In genomic region chr5:134883077-134883476, GRCm38 (mm10) we compare ENCODE assay signal across 17 mouse cellular contexts. TPM values are rescaled to one million over a fixed set of nuclear protein-coding genes. Genes with fewer than 3 reads are reported as not detected.
DNase-seq lines count a peak whose midpoint lies in the region; ATAC-seq and TF ChIP-seq lines count a peak whose summit lies in the region.
"Had no signal": no experiment of that assay in that cellular context is flagged by ENCODE, and none has a peak within 500 bp of the region (broad histone marks: within the 10 kb centered on the region; RNA-seq: fewer than 3 reads in every experiment).

No protein-coding gene starts in this region.

- H3K9me3 ChIP-seq in heart, embryonic 12.5 days (replicated peaks), result peaks cover 9% of the 10 kb centered on the region

- no peak for TF ChIP-seq POLR2A in heart, adult 2 months (IDR thresholded peaks at IDR 0.05; ENCODE audit: insufficient read depth, low read depth, low read length)

- 24% methylated on average over 3 of the region's 3 CpGs for WGBS in heart, adult 2 months
- WGBS in heart, embryonic 12.5 days, result 85% methylated on average over 3 of the region's 3 CpGs

- H3K4me1 ChIP-seq in heart, adult 2 months (ENCODE audit: control insufficient read depth, insufficient read depth, low read length), result peaks cover 10% of the 10 kb centered on the region
- H3K4me1 ChIP-seq in heart, embryonic 12.5 days (replicated peaks), result no peaks in the 10 kb centered on the region
- H3K4me1 ChIP-seq: hindbrain, embryonic 15.5 days had no signal

- no peak overlapping the region for H3K9ac ChIP-seq in heart, adult 2 months (ENCODE audit: low read depth, low read length)
- H3K9ac ChIP-seq in heart, embryonic 12.5 days, result no peak overlapping the region
- H3K9ac ChIP-seq: hindbrain, embryonic 15.5 days had no signal

- H3K79me2 ChIP-seq in heart, adult 2 months (replicated peaks; ENCODE audit: control insufficient read depth, insufficient read depth, low read length), result no peaks in the 10 kb centered on the region

- no peaks in the 10 kb centered on the region for H3K36me3 ChIP-seq in heart, adult 2 months (ENCODE audit: control insufficient read depth, insufficient read depth, low read length)
- H3K36me3 ChIP-seq in heart, embryonic 12.5 days, result no peaks in the 10 kb centered on the region
- H3K36me3 ChIP-seq: hindbrain, embryonic 15.5 days had no signal

- H3K27me3 ChIP-seq in heart, adult 2 months (ENCODE audit: control insufficient read depth, insufficient read depth, low read length), result no peaks in the 10 kb centered on the region
- H3K27me3 ChIP-seq in heart, embryonic 12.5 days (replicated peaks), result peaks cover 3% of the 10 kb centered on the region; the same call in 1 of the 2 replicates
- H3K27me3 ChIP-seq: hindbrain, embryonic 15.5 days had no signal

- H3K4me3 ChIP-seq in heart, adult 2 months, result no peak overlapping the region
- no peak overlapping the region for H3K4me3 ChIP-seq in heart, embryonic 12.5 days
- H3K4me3 ChIP-seq: hindbrain, embryonic 15.5 days had no signal

- H3K27ac ChIP-seq in heart, adult 2 months, result peak overlapping the region; percentile 49
- no peak overlapping the region for H3K27ac ChIP-seq in heart, embryonic 12.5 days (ENCODE audit: poor library complexity, severe bottlenecking)
- H3K27ac ChIP-seq: hindbrain, embryonic 15.5 days had no signal

- no peak for ATAC-seq in heart, embryonic 12.5 days (ENCODE audit: insufficient number of reproducible peaks, low FRiP score)
- no peak for ATAC-seq in granulocyte monocyte progenitor cell, adult 5-6 weeks (replicated peaks; ENCODE audit: poor library complexity, severe bottlenecking)
- ATAC-seq: midbrain, embryonic 16.5 days had no signal

- peak; percentile 67 to 81 for DNase-seq in heart, adult 2 months
- DNase-seq in brain, adult 2 months (ENCODE audit: low read depth, low spot score), result peak; percentile 88
- DNase-seq in cerebellum, adult 9-11 months, result peak; percentile 91
- DNase-seq in heart, postnatal 4 days, result peak; percentile 45
- no peak for DNase-seq in adrenal gland, postnatal 14 days
- DNase-seq in adipocyte (ENCODE audit: low spot score), result no peak
- DNase-seq: adrenal gland, adult 2 months had no signal

- no peak for TF ChIP-seq CTCF in heart, adult 2 months (IDR thresholded peaks at IDR 0.05)

- no peak for TF ChIP-seq EP300 in heart, adult 2 months (IDR thresholded peaks at IDR 0.05; ENCODE audit: insufficient read depth, low read depth, low read length)

- intact Hi-C loops in heart, adult 2 months (cut with DNase I), result no loop called here

- H3K4me2 ChIP-seq in heart, embryonic 12.5 days, result no peak overlapping the region
- H3K4me2 ChIP-seq: hindbrain, embryonic 15.5 days had no signal

RNA-seq across cellular contexts. Expression of gene Tmem270, which starts 23.5 kb away (rescaled TPM):
- total RNA-seq in heart, adult 2 months (2021), result not detected
- polyA plus RNA-seq in heart, adult 2 months (2012; rRNA removed), result not detected in 2 replicates
- not detected in 2 replicates for polyA plus RNA-seq in heart, embryonic 12.5 days (2016; fragmentation: Nextera tagmentation; extraction: Ambion mirVana)
- not detected for total RNA-seq in heart, postnatal 4 days (2021)
- not detected in 2 replicates for total RNA-seq in adrenal gland, postnatal 14 days (2021)
- not detected in 2 replicates for total RNA-seq in granulocyte monocyte progenitor cell, adult 5-6 weeks (2014; fragmentation: Nextera tagmentation)
- total RNA-seq in granulocyte monocyte progenitor cell, adult 5-6 weeks (2017), result not detected in 2 replicates
- total RNA-seq: adrenal gland, adult 2 months; common myeloid progenitor, adult 5-6 weeks; left cerebral cortex, postnatal 14 days; neutrophil, adult 5-6 weeks had no signal
- polyA plus RNA-seq: adrenal gland, adult 2 months; frontal cortex, adult 2 months; hindbrain, embryonic 15.5 days; large intestine, adult 2 months; midbrain, embryonic 16.5 days; thymus, postnatal 0 days had no signal

RNA-seq across cellular contexts. Expression of gene Cldn13, which starts 32.2 kb away (rescaled TPM):
- total RNA-seq in heart, adult 2 months (2021), result not detected
- 0.10 TPM in 1 of 2 replicates, not detected in the other for polyA plus RNA-seq in heart, adult 2 months (2012; rRNA removed)
- polyA plus RNA-seq in heart, embryonic 12.5 days (2016; fragmentation: Nextera tagmentation; extraction: Ambion mirVana), result 5.4 and 10.0 TPM in 2 replicates
- total RNA-seq in heart, postnatal 4 days (2021), result not detected
- 0.60 and 3.7 TPM in 2 replicates for total RNA-seq in adrenal gland, postnatal 14 days (2021)
- not detected in 2 replicates for total RNA-seq in granulocyte monocyte progenitor cell, adult 5-6 weeks (2014; fragmentation: Nextera tagmentation)
- total RNA-seq in granulocyte monocyte progenitor cell, adult 5-6 weeks (2017), result 0.13 TPM in 1 of 2 replicates, not detected in the other
- total RNA-seq: adrenal gland, adult 2 months; left cerebral cortex, postnatal 14 days; neutrophil, adult 5-6 weeks had no signal
- polyA plus RNA-seq: adrenal gland, adult 2 months; frontal cortex, adult 2 months; midbrain, embryonic 16.5 days had no signal

RNA-seq across cellular contexts. Expression of gene Mettl27, which starts 49.1 kb away (rescaled TPM):
- total RNA-seq in heart, adult 2 months (2021), result 1 to 10 TPM; 4.1 to 6.7 TPM
- polyA plus RNA-seq in heart, adult 2 months (2012; rRNA removed), result 2.8 TPM in 2 replicates
- polyA plus RNA-seq in heart, embryonic 12.5 days (2016; fragmentation: Nextera tagmentation; extraction: Ambion mirVana), result 8.6 and 11.1 TPM in 2 replicates
- 1 to 10 TPM; 6.2 to 7.1 TPM for total RNA-seq in heart, postnatal 4 days (2021)
- total RNA-seq in adrenal gland, postnatal 14 days (2021), result 24.5 and 28.5 TPM in 2 replicates
- 1.7 and 3.9 TPM in 2 replicates for total RNA-seq in granulocyte monocyte progenitor cell, adult 5-6 weeks (2014; fragmentation: Nextera tagmentation)
- 1.2 and 2.2 TPM in 2 replicates for total RNA-seq in granulocyte monocyte progenitor cell, adult 5-6 weeks (2017)

Comparison
In these comparisons a context has a peak if more than half of its experiments do, and no peak if none do; other contexts are left out.
1. DNase-seq: peak in heart, adult 2 months (2 of 2), brain, adult 2 months (single experiment), cerebellum, adult 9-11 months (single experiment) and heart, postnatal 4 days (single experiment); none in adrenal gland, postnatal 14 days (single experiment) and adipocyte (single experiment).